Mouse (Mus musculus) mammary gland, adult 2 months (tissue): ENCODE data around the gene U2af1l4. TPM values are rescaled to one million over a fixed set of nuclear protein-coding genes. Genes with fewer than 3 reads are reported as not detected.

Experiments used
- polyA plus RNA-seq: library from polyadenylated mRNA; depleted of rRNA; stranded (reverse); fragments of >200 nt; gene quantifications from 2 replicates; pipeline ENCODE4 v1.2.3, GENCODE M21; 2012; ENCODE audit warnings: low replicate concordance; rRNA removed

The U2af1l4 gene
- 58.9 and 66.3 TPM in 2 replicates for polyA plus RNA-seq

GRCm38 (mm10) chr7:30563117-30563905, at the start of gene U2af1l4, which contains the start of the genes Gm49396 and Psenen:
Gene U2af1l4, plus strand, starts transcription at chr7:30563301.
Gene Gm49396, plus strand, starts transcription at chr7:30563344.
Gene Psenen, minus strand, starts transcription at chr7:30563627.

GRCm38 (mm10) chr7:30534633-30535577, 28.2 kb upstream of the U2af1l4 start, which contains the start of gene Arhgap33:
Gene Arhgap33, minus strand, starts transcription at chr7:30535060.

GRCm38 (mm10) chr7:30552102-30553020, 10.7 kb upstream of the U2af1l4 start, which contains the start of the genes Hspb6 and Proser3:
Gene Hspb6, plus strand, starts transcription at chr7:30552178.
Gene Proser3, minus strand, starts transcription at chr7:30552299.

DNA sequence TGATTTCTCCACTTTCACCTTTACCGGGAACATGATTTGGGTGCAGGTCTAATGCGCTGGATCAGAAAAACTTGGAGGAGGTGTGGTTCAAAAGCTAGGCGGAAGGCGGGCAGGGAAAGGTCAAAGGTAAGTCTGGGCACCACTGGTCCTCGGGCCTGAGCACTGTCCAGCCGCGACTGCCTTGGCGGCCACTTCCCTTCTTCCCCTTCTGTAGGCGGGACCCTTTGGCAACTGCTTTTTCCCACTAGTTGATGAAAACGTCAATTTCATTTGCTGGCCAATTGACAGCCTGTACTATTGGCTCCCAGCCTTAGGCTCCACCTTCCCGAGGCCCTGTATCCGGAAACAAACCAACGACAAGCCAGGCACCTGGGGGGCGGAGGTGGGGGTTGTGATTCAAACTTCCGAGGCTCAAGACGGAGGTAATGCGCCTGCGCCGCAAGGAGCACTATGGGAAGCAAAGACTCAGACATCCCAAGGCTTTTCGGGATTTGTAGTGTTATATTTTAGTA, 3.6 kb upstream of the U2af1l4 start, which contains the start of gene Lin37:
TSS of gene Lin37 (minus strand) at position 396 of the 512 bp plus-strand sequence.

GRCm38 (mm10) chr7:30564970-30565571, 2.0 kb downstream of the U2af1l4 start, which contains the start of gene Igflr1:
Gene Igflr1, plus strand, starts transcription at chr7:30565427.

DNA sequence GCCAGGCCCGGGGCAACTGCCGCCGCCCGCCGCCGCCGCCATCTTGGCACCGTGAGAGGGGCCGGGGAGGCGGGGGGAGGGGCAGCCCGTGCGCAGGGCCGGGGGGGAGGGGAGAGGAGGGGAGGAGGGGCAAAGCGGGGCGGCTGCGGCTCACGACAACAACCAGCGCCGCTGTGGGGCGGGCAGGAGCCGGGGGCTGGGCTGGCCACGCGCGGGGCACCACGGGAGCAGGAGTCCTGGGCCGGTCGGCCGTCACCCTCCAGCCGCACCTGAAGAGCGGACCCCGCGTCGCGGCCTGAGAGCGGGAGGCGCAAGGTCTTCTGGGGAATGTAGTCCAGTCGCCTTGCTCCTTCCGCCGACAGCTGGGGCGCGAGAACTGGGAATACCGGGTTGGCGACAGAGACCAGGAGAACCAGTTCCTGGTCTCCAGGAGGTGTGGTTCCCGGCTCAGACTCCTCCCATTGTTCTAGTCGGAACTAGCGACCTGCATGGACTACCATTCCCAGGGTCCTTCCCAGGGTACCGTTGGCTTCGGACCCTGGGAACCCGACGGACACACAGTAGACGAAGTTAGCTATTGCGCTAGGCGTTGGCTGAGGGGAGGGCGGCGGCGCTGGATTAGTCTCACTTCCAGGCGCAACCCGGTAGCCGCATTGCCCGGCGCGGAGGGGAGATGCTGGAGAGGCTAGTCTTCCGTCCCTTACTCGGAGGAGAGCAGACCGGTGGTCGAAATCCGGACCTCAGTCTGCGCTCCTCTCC, 25.8 kb downstream of the U2af1l4 start, which contains the start of gene Kmt2b:
TSS of gene Kmt2b (minus strand) at position 51 of the 759 bp plus-strand sequence.

GRCm38 (mm10) chr7:30598786-30599185, 35.7 kb downstream of the U2af1l4 start, which contains the start of gene Zbtb32:
Gene Zbtb32, minus strand, starts transcription at chr7:30598909.

GRCm38 (mm10) chr7:30612654-30613402, 49.7 kb downstream of the U2af1l4 start, which contains the start of gene Upk1a:
Gene Upk1a, minus strand, starts transcription at chr7:30612847.

Other genes with a start within 250 kb of the U2af1l4 start
- 58.8 and 76.8 TPM in 2 replicates for gene Syne4, start 248.5 kb upstream of the U2af1l4 start, polyA plus RNA-seq
- gene E130208F15Rik, start 241.6 kb upstream of the U2af1l4 start, polyA plus RNA-seq: 0.52 and 2.0 TPM in 2 replicates
- 18.7 and 40.8 TPM in 2 replicates for gene Sdhaf1, start 239.4 kb upstream of the U2af1l4 start, polyA plus RNA-seq
- 6.3 and 9.1 TPM in 2 replicates for gene Lrfn3, start 200.5 kb upstream of the U2af1l4 start, polyA plus RNA-seq
- gene Tyrobp, start 149.5 kb upstream of the U2af1l4 start, polyA plus RNA-seq: 324 and 410 TPM in 2 replicates
- 133 and 195 TPM in 2 replicates for gene Hcst, start 143.4 kb upstream of the U2af1l4 start, polyA plus RNA-seq
- 16.2 and 37.4 TPM in 2 replicates for gene Nfkbid, start 141.6 kb upstream of the U2af1l4 start, polyA plus RNA-seq
- 3.7 and 7.4 TPM in 2 replicates for gene Aplp1, start 117.8 kb upstream of the U2af1l4 start, polyA plus RNA-seq
- gene Kirrel2, start 105.6 kb upstream of the U2af1l4 start, polyA plus RNA-seq: 0.63 TPM in 1 of 2 replicates, not detected in the other
- gene Nphs1, start 105.0 kb upstream of the U2af1l4 start, polyA plus RNA-seq: 0.27 and 0.61 TPM in 2 replicates
- 1.4 TPM in 1 of 2 replicates, not detected in the other for gene Prodh2, start 69.7 kb upstream of the U2af1l4 start, polyA plus RNA-seq
- gene Arhgap33, start 28.2 kb upstream of the U2af1l4 start, polyA plus RNA-seq: 10.7 and 22.5 TPM in 2 replicates
- 49.5 and 798 TPM in 2 replicates for gene Hspb6, start 11.1 kb upstream of the U2af1l4 start, polyA plus RNA-seq
- 8.0 and 10.5 TPM in 2 replicates for gene Proser3, start 11.0 kb upstream of the U2af1l4 start, polyA plus RNA-seq
- 36.9 and 40.0 TPM in 2 replicates for gene Lin37, start 3.5 kb upstream of the U2af1l4 start, polyA plus RNA-seq
- gene Gm49396, start within 50 bp of the U2af1l4 start, polyA plus RNA-seq: 2.1 and 2.5 TPM in 2 replicates
- gene Psenen, start 326 bp downstream of the U2af1l4 start, polyA plus RNA-seq: 97.0 and 187 TPM in 2 replicates
- gene Igflr1, start 2.1 kb downstream of the U2af1l4 start, polyA plus RNA-seq: 9.9 and 16.6 TPM in 2 replicates
- gene Kmt2b, start 25.4 kb downstream of the U2af1l4 start, polyA plus RNA-seq: 63.8 and 73.1 TPM in 2 replicates
- 4.8 and 7.8 TPM in 2 replicates for gene Zbtb32, start 35.6 kb downstream of the U2af1l4 start, polyA plus RNA-seq
- gene Upk1a, start 49.5 kb downstream of the U2af1l4 start, polyA plus RNA-seq: 1.4 and 2.3 TPM in 2 replicates
- 332 and 742 TPM in 2 replicates for gene Cox6b1, start 62.9 kb downstream of the U2af1l4 start, polyA plus RNA-seq
- gene Etv2, start 72.6 kb downstream of the U2af1l4 start, polyA plus RNA-seq: not detected in 2 replicates
- 53.5 and 112 TPM in 2 replicates for gene Rbm42, start 87.0 kb downstream of the U2af1l4 start, polyA plus RNA-seq
- 11.4 and 12.7 TPM in 2 replicates for gene Haus5, start 101.7 kb downstream of the U2af1l4 start, polyA plus RNA-seq
- not detected in 2 replicates for gene Pmis2, start 108.3 kb downstream of the U2af1l4 start, polyA plus RNA-seq
- gene 2200002J24Rik, start 135.6 kb downstream of the U2af1l4 start, polyA plus RNA-seq: not detected in 2 replicates
- 0.05 and 0.70 TPM in 2 replicates for gene Atp4a, start 148.9 kb downstream of the U2af1l4 start, polyA plus RNA-seq
- 183 and 405 TPM in 2 replicates for gene Tmem147, start 166.2 kb downstream of the U2af1l4 start, polyA plus RNA-seq
- gene Gapdhs, start 180.4 kb downstream of the U2af1l4 start, polyA plus RNA-seq: 0.09 and 0.10 TPM in 2 replicates
- gene Sbsn, start 188.2 kb downstream of the U2af1l4 start, polyA plus RNA-seq: 6.5 and 14.4 TPM in 2 replicates
- 5.2 and 132 TPM in 2 replicates for gene Dmkn, start 200.5 kb downstream of the U2af1l4 start, polyA plus RNA-seq
- gene Krtdap, start 224.6 kb downstream of the U2af1l4 start, polyA plus RNA-seq: 1.2 and 71.0 TPM in 2 replicates